ENCODE assay signal across 13 mouse cellular contexts in the genomic region with DNA sequence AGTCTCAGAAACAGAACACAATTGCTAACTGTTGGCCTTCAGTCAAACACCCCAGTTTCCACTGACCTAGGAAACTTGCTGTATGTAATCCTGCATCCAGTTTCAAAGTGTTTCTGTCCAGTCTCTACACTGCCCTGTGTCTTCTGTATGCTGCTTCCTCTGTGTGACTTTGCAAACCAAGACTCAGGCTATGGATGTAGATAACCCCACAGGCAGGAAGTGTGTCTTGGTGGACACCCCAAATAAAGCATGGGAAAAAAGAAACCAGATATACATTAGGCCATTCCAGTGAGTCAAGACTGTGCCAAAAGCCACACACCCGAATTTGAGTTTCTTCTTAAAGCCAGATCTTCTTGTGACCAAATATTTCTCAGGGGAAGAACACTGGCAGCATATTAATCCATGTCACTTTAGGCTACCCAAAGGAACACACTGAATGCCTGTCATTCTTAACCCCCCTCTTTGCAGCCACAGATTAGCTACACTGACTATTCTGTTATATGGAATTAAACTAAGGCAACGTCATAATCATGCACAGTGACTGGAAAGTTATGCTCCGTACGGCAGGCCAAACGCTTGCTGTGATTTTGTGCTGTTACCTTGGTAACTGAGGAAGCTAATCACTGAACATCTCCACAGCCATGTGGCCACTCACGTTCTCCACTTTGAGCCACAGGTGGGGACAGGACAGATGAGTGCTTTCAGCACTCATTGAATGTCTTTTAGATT. TPM values are rescaled to one million over a fixed set of nuclear protein-coding genes. Genes with fewer than 3 reads are reported as not detected.
A peak's percentile ranks its signal among the peaks of the same experiment; 100 is the strongest.
DNase-seq lines count a peak whose midpoint lies in the region; ATAC-seq lines count a peak whose summit lies in the region.
"Had no signal": no experiment of that assay in that cellular context is flagged by ENCODE, and none has a peak within 500 bp of the region (broad histone marks: within the 10 kb centered on the region; RNA-seq: fewer than 3 reads in every experiment).

No protein-coding gene starts in this region.

- no peak overlapping the region for H3K9ac ChIP-seq in embryonic facial prominence, embryonic 11.5 days (replicated peaks; ENCODE audit: low read length)
- H3K9ac ChIP-seq in heart, embryonic 15.5 days = no peak overlapping the region
- H3K9ac ChIP-seq in embryonic facial prominence, embryonic 15.5 days = no peak overlapping the region
- no peak overlapping the region for H3K9ac ChIP-seq in midbrain, embryonic 12.5 days (replicated peaks)
- H3K9ac ChIP-seq: liver, embryonic 14.5 days had no signal

- H3K27ac ChIP-seq in embryonic facial prominence, embryonic 11.5 days (replicated peaks; ENCODE audit: low read depth, low read length) = no peak overlapping the region
- no peak overlapping the region for H3K27ac ChIP-seq in embryonic facial prominence, embryonic 10.5 days (replicated peaks)
- peak overlapping the region; percentile 63 for H3K27ac ChIP-seq in heart, embryonic 15.5 days
- H3K27ac ChIP-seq in embryonic facial prominence, embryonic 15.5 days (replicated peaks) = 0 out of 2 replicates have a peak overlapping the region, but pooled peaks have one; percentile 13
- H3K27ac ChIP-seq in midbrain, embryonic 12.5 days (replicated peaks) = no peak overlapping the region
- H3K27ac ChIP-seq: liver, embryonic 14.5 days had no signal

- H3K36me3 ChIP-seq in embryonic facial prominence, embryonic 11.5 days (replicated peaks; ENCODE audit: control insufficient read depth, insufficient read depth, low read depth, low read length) = no peaks in the 10 kb centered on the region
- no peaks in the 10 kb centered on the region for H3K36me3 ChIP-seq in embryonic facial prominence, embryonic 10.5 days (replicated peaks)
- H3K36me3 ChIP-seq in heart, embryonic 15.5 days = no peaks in the 10 kb centered on the region
- H3K36me3 ChIP-seq in embryonic facial prominence, embryonic 15.5 days = no peaks in the 10 kb centered on the region
- no peaks in the 10 kb centered on the region for H3K36me3 ChIP-seq in midbrain, embryonic 12.5 days

- no peak for DNase-seq in embryonic facial prominence, embryonic 11.5 days (ENCODE audit: low spot score)
- no peak for DNase-seq in embryonic facial prominence, embryonic 10.5 days (ENCODE audit: low spot score)
- no peak for DNase-seq in heart, adult 9 months (ENCODE audit: low spot score in 2 of 2)
- DNase-seq in liver = no peak
- DNase-seq in c-Kit-positive CD71-positive TER-119-positive erythroid progenitor cells, embryonic 14.5 days (ENCODE audit: low spot score) = no peak
- DNase-seq: cerebellum, adult 9-10 months; gastrocnemius, postnatal 25 days; kidney, adult 11 months had no signal

- H3K4me1 ChIP-seq in embryonic facial prominence, embryonic 11.5 days (ENCODE audit: control insufficient read depth, insufficient read depth, low read length) = no peaks in the 10 kb centered on the region
- peaks cover 29% of the 10 kb centered on the region for H3K4me1 ChIP-seq in embryonic facial prominence, embryonic 10.5 days
- 0 out of 2 replicates have a peak, but pooled peaks cover 10% of the 10 kb centered on the region for H3K4me1 ChIP-seq in heart, embryonic 15.5 days (replicated peaks)
- peaks cover 25% of the 10 kb centered on the region for H3K4me1 ChIP-seq in embryonic facial prominence, embryonic 15.5 days
- H3K4me1 ChIP-seq in midbrain, embryonic 12.5 days = peaks cover 6% of the 10 kb centered on the region; the same call in 1 of the 2 replicates

- H3K9me3 ChIP-seq in embryonic facial prominence, embryonic 11.5 days (replicated peaks; ENCODE audit: control insufficient read depth, low read length) = no peaks in the 10 kb centered on the region
- no peaks in the 10 kb centered on the region for H3K9me3 ChIP-seq in embryonic facial prominence, embryonic 10.5 days
- H3K9me3 ChIP-seq in heart, embryonic 15.5 days (replicated peaks) = no peaks in the 10 kb centered on the region
- no peaks in the 10 kb centered on the region for H3K9me3 ChIP-seq in embryonic facial prominence, embryonic 15.5 days (replicated peaks)
- no peaks in the 10 kb centered on the region for H3K9me3 ChIP-seq in midbrain, embryonic 12.5 days

- H3K4me3 ChIP-seq in embryonic facial prominence, embryonic 11.5 days (ENCODE audit: low read depth, low read length) = no peak overlapping the region
- H3K4me3 ChIP-seq in embryonic facial prominence, embryonic 10.5 days = no peak overlapping the region
- H3K4me3 ChIP-seq in heart, embryonic 15.5 days = no peak overlapping the region
- H3K4me3 ChIP-seq in embryonic facial prominence, embryonic 15.5 days (replicated peaks) = no peak overlapping the region
- no peak overlapping the region for H3K4me3 ChIP-seq in midbrain, embryonic 12.5 days
- H3K4me3 ChIP-seq: erythroblast, embryonic 14.5 days had no signal

- ATAC-seq in embryonic facial prominence, embryonic 11.5 days (replicated peaks; ENCODE audit: insufficient number of reproducible peaks, low FRiP score, low TSS enrichment, low read depth) = peak; percentile 39; the same call in 1 of the 2 replicates
- peak; percentile 61; the same call in 1 of the 2 replicates for ATAC-seq in heart, embryonic 15.5 days (replicated peaks; ENCODE audit: insufficient number of reproducible peaks, insufficient read depth, low FRiP score, low read depth)
- no peak for ATAC-seq in embryonic facial prominence, embryonic 15.5 days (ENCODE audit: insufficient number of reproducible peaks, low FRiP score, low TSS enrichment, low read depth)
- peak; percentile 79 for ATAC-seq in midbrain, embryonic 12.5 days (ENCODE audit: low FRiP score, low read depth)

- WGBS in embryonic facial prominence, embryonic 11.5 days = 52% methylated on average over 6 of the region's 6 CpGs
- 64% methylated on average over 6 of the region's 6 CpGs for WGBS in embryonic facial prominence, embryonic 10.5 days
- 41% methylated on average over 6 of the region's 6 CpGs for WGBS in heart, embryonic 15.5 days
- WGBS in embryonic facial prominence, embryonic 15.5 days = 30% methylated on average over 6 of the region's 6 CpGs
- WGBS in midbrain, embryonic 12.5 days = 30% methylated on average over 6 of the region's 6 CpGs

- no peak overlapping the region for H3K4me2 ChIP-seq in embryonic facial prominence, embryonic 11.5 days (ENCODE audit: low read depth, low read length)
- no peak overlapping the region for H3K4me2 ChIP-seq in heart, embryonic 15.5 days
- H3K4me2 ChIP-seq in embryonic facial prominence, embryonic 15.5 days (replicated peaks) = no peak overlapping the region
- no peak overlapping the region for H3K4me2 ChIP-seq in midbrain, embryonic 12.5 days (replicated peaks)

- no peaks in the 10 kb centered on the region for H3K27me3 ChIP-seq in embryonic facial prominence, embryonic 11.5 days (ENCODE audit: control insufficient read depth, insufficient read depth, low read length)
- H3K27me3 ChIP-seq in embryonic facial prominence, embryonic 10.5 days (replicated peaks; ENCODE audit: low read depth, poor library complexity, severe bottlenecking) = no peaks in the 10 kb centered on the region
- no peaks in the 10 kb centered on the region for H3K27me3 ChIP-seq in heart, embryonic 15.5 days
- H3K27me3 ChIP-seq in embryonic facial prominence, embryonic 15.5 days = no peaks in the 10 kb centered on the region
- no peaks in the 10 kb centered on the region for H3K27me3 ChIP-seq in midbrain, embryonic 12.5 days

RNA-seq across cellular contexts. Expression of a gene that starts 52.4 kb away (rescaled TPM):
- polyA plus RNA-seq in embryonic facial prominence, embryonic 11.5 days (2014; fragmentation: Nextera tagmentation; extraction: Ambion mirVana) = 0.13 and 0.29 TPM in 2 replicates
- 0.09 and 0.20 TPM in 2 replicates for polyA plus RNA-seq in embryonic facial prominence, embryonic 10.5 days (2016; fragmentation: Nextera tagmentation; extraction: Ambion mirVana)
- polyA plus RNA-seq in heart, embryonic 15.5 days (2015; fragmentation: Nextera tagmentation; extraction: Ambion mirVana) = 0.23 and 0.53 TPM in 2 replicates
- 0.24 and 0.46 TPM in 2 replicates for polyA plus RNA-seq in embryonic facial prominence, embryonic 15.5 days (2015; fragmentation: Nextera tagmentation; extraction: Ambion mirVana)
- 0.15 and 0.33 TPM in 2 replicates for polyA plus RNA-seq in midbrain, embryonic 12.5 days (2016; fragmentation: Nextera tagmentation; extraction: Ambion mirVana)
- polyA plus RNA-seq: erythroblast, embryonic 14.5 days; liver, embryonic 14.5 days had no signal

RNA-seq across cellular contexts. Expression of a gene that starts 55.3 kb away (rescaled TPM):
- 14.1 and 15.2 TPM in 2 replicates for polyA plus RNA-seq in embryonic facial prominence, embryonic 11.5 days (2014; fragmentation: Nextera tagmentation; extraction: Ambion mirVana)
- 6.8 and 8.1 TPM in 2 replicates for polyA plus RNA-seq in embryonic facial prominence, embryonic 10.5 days (2016; fragmentation: Nextera tagmentation; extraction: Ambion mirVana)
- 16.8 and 24.6 TPM in 2 replicates for polyA plus RNA-seq in heart, embryonic 15.5 days (2015; fragmentation: Nextera tagmentation; extraction: Ambion mirVana)
- 24.5 and 27.2 TPM in 2 replicates for polyA plus RNA-seq in embryonic facial prominence, embryonic 15.5 days (2015; fragmentation: Nextera tagmentation; extraction: Ambion mirVana)
- polyA plus RNA-seq in midbrain, embryonic 12.5 days (2016; fragmentation: Nextera tagmentation; extraction: Ambion mirVana) = 10.9 and 11.2 TPM in 2 replicates
- polyA plus RNA-seq: erythroblast, embryonic 14.5 days had no signal

Comparison
In these comparisons a context has a peak if more than half of its experiments do, and no peak if none do; other contexts are left out.
1. H3K27ac ChIP-seq: peak in heart, embryonic 15.5 days (single experiment) and embryonic facial prominence, embryonic 15.5 days (single experiment); none in embryonic facial prominence, embryonic 11.5 days (single experiment), embryonic facial prominence, embryonic 10.5 days (single experiment) and midbrain, embryonic 12.5 days (single experiment).